Mouse (Mus musculus) hindbrain, postnatal 0 days (tissue): ENCODE measurements at regions not wholly inside any gene's neighbourhood (a gene's known extent, or its start where the extent isn't known, plus 50 kb on each side); places are given as distances from the start of the nearest gene placed in this dataset.

Source experiments
- ATAC-seq: fragments of 200-750 bp; cut with Nextera tagmentation; 2 replicates; pipeline ENCODE4 v1.8.0; 2017; ENCODE audit warnings: mild to moderate bottlenecking, moderate TSS enrichment, moderate library complexity
- DNase-seq: peaks from one replicate; pipeline ENCODE4 v3.0.0-alpha.2; 2015; ENCODE audit warnings: low spot score
- H3K27ac ChIP-seq: fragments of 300-500 bp; sonication (generic); 2 replicates; pipeline ENCODE4 v1.5.1; 2014; ENCODE audit warnings: mild to moderate bottlenecking
- H3K27me3 ChIP-seq: fragments of 300-500 bp; sonication (generic); 2 replicates; pipeline ENCODE4 v1.6.1; 2014; ENCODE audit warnings: low read length, mixed read lengths; ENCODE audit not compliant: insufficient read depth
- H3K36me3 ChIP-seq: fragments of 300-500 bp; sonication (generic); 2 replicates; pipeline ENCODE4 v1.6.1; 2014; ENCODE audit warnings: low read length, mixed read lengths; ENCODE audit not compliant: insufficient read depth
- H3K4me1 ChIP-seq: fragments of 300-500 bp; sonication (generic); 2 replicates; pipeline ENCODE4 v1.6.1; 2014; ENCODE audit warnings: antibody characterized with exemption, low read length, mixed read lengths; ENCODE audit not compliant: insufficient read depth
- H3K4me2 ChIP-seq: fragments of 300-500 bp; sonication (generic); 2 replicates; pipeline ENCODE4 v1.6.1; 2014; ENCODE audit warnings: low read depth, mild to moderate bottlenecking, low read length, moderate library complexity, mixed read lengths
- H3K4me3 ChIP-seq: fragments of 300-500 bp; sonication (generic); 2 replicates; pipeline ENCODE4 v1.5.1; 2014; ENCODE audit warnings: low read length
- H3K9ac ChIP-seq: fragments of 300-500 bp; sonication (generic); replicated peaks from 2 replicates; pipeline ENCODE4 v1.6.1; 2014; ENCODE audit warnings: mild to moderate bottlenecking, low read length, moderate library complexity, mixed read lengths
- H3K9me3 ChIP-seq: fragments of 300-500 bp; sonication (generic); 2 replicates; pipeline ENCODE4 v1.6.1; 2016; ENCODE audit warnings: low read length, mixed read lengths
- CTCF ChIP-seq: IDR thresholded peaks from 2 replicates; pipeline ENCODE4 v1.5.1; 2016; ENCODE audit warnings: antibody characterized with exemption, control low read depth, low read depth
- WGBS: fragments of 180-500 bp; shearing (Covaris S2); extraction: QIAGEN DNeasy Blood & Tissue Kit; methylation state at CpG from one replicate; pipeline ENCODE4 v1.1.7; 2014; 5-methylcytosine and 5-hydroxymethylcytosine counted together

- H3K9me3 ChIP-seq, result no peaks in the 10 kb centered on the region; the same call in 1 of the 2 replicates
- ATAC-seq, result no peak
- H3K9ac ChIP-seq, result no peak overlapping the region
- no peak overlapping the region for H3K27ac ChIP-seq
- 86% methylated on average over 5 of the region's 5 CpGs for WGBS
- no peak overlapping the region for H3K4me3 ChIP-seq
- no peaks in the 10 kb centered on the region for H3K4me1 ChIP-seq
- no peaks in the 10 kb centered on the region for H3K36me3 ChIP-seq
- no peak for TF ChIP-seq CTCF
- H3K27me3 ChIP-seq, result no peaks in the 10 kb centered on the region
- DNase-seq, result no peak
- H3K4me2 ChIP-seq, result no peak overlapping the region
Observed at GRCm38 (mm10) chr13:29063924-29064323, 110.4 kb upstream of the Sox4 start.

- no peaks in the 10 kb centered on the region for H3K4me1 ChIP-seq
- H3K27ac ChIP-seq, result no peak overlapping the region
- TF ChIP-seq CTCF, result no peak
- H3K4me2 ChIP-seq, result no peak overlapping the region
- no peaks in the 10 kb centered on the region for H3K36me3 ChIP-seq
- no peaks in the 10 kb centered on the region for H3K27me3 ChIP-seq
- peak; percentile 10 for DNase-seq
- no peak for ATAC-seq
- no peaks in the 10 kb centered on the region; the same call in 1 of the 2 replicates for H3K9me3 ChIP-seq
- no peak overlapping the region for H3K9ac ChIP-seq
- no peak overlapping the region for H3K4me3 ChIP-seq
- 47% methylated on average over 5 of the region's 5 CpGs for WGBS
Observed at GRCm38 (mm10) chr13:29058685-29059084, 105.2 kb upstream of the Sox4 start.

DNA sequence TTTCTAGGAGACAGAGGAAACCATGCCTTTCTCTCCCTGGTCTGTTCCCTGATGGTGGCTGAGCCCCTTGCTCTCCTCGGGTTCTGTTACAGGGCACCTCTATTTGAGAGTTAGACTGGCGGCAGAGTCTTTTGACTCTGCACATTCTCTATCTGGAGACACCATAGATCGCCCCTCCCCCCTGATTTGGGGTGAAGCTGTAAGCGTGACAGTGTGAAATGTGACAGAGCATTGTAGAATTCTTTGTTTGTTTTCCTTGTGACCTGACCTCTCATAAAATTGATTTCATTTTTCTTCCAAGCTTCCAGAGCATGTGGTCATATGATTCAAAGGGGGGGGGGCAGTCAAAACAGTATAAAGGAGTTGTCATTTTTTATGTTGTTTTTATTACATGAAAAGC, 96.2 kb upstream of the Sox4 start:
- no peaks in the 10 kb centered on the region for H3K9me3 ChIP-seq
- H3K27me3 ChIP-seq, result no peaks in the 10 kb centered on the region
- H3K9ac ChIP-seq, result no peak overlapping the region
- ATAC-seq (no peak), DNase-seq (no peak)
- H3K4me2 ChIP-seq, result no peak overlapping the region
- WGBS, result 41% methylated on average over 4 of the region's 4 CpGs
- H3K36me3 ChIP-seq, result no peaks in the 10 kb centered on the region
- no peaks in the 10 kb centered on the region for H3K4me1 ChIP-seq
- H3K4me3 ChIP-seq, result no peak overlapping the region
- TF ChIP-seq CTCF, result no peak
- no peak overlapping the region for H3K27ac ChIP-seq

- no peak overlapping the region for H3K4me2 ChIP-seq
- no peaks in the 10 kb centered on the region for H3K4me1 ChIP-seq
- no peak for DNase-seq
- no peak overlapping the region for H3K27ac ChIP-seq
- no peaks in the 10 kb centered on the region for H3K36me3 ChIP-seq
- TF ChIP-seq CTCF, result no peak
- H3K9me3 ChIP-seq, result no peaks in the 10 kb centered on the region
- H3K4me3 ChIP-seq, result no peak overlapping the region
- ATAC-seq, result no peak
- WGBS, result 54% methylated on average over 7 of the region's 7 CpGs
- no peak overlapping the region for H3K9ac ChIP-seq
- no peaks in the 10 kb centered on the region for H3K27me3 ChIP-seq
Observed at GRCm38 (mm10) chr13:29048990-29049576, 95.6 kb upstream of the Sox4 start.

GRCm38 (mm10) chr13:29044655-29045054, 91.1 kb upstream of the Sox4 start:
- Histone ChIP-seq H3K4me3 (no peak overlapping the region), H3K4me1 (no peaks in the 10 kb centered on the region), H3K27me3 (no peaks in the 10 kb centered on the region), H3K9ac (no peak overlapping the region), H3K4me2 (no peak overlapping the region), H3K27ac (no peak overlapping the region), H3K9me3 (no peaks in the 10 kb centered on the region), H3K36me3 (no peaks in the 10 kb centered on the region)
- ATAC-seq, result no peak
- DNase-seq, result no peak
- TF ChIP-seq CTCF, result no peak
- 68% methylated on average over 4 of the region's 4 CpGs for WGBS

GRCm38 (mm10) chr13:29040331-29040730, 86.8 kb upstream of the Sox4 start:
- DNase-seq (no peak), ATAC-seq (no peak)
- no peaks in the 10 kb centered on the region for H3K27me3 ChIP-seq
- TF ChIP-seq CTCF, result no peak
- no peaks in the 10 kb centered on the region for H3K9me3 ChIP-seq
- WGBS, result 87% methylated on average over 5 of the region's 5 CpGs
- no peaks in the 10 kb centered on the region for H3K36me3 ChIP-seq
- no peak overlapping the region for H3K4me3 ChIP-seq
- no peaks in the 10 kb centered on the region for H3K4me1 ChIP-seq
- no peak overlapping the region for H3K4me2 ChIP-seq
- H3K9ac ChIP-seq, result no peak overlapping the region
- no peak overlapping the region for H3K27ac ChIP-seq

DNA sequence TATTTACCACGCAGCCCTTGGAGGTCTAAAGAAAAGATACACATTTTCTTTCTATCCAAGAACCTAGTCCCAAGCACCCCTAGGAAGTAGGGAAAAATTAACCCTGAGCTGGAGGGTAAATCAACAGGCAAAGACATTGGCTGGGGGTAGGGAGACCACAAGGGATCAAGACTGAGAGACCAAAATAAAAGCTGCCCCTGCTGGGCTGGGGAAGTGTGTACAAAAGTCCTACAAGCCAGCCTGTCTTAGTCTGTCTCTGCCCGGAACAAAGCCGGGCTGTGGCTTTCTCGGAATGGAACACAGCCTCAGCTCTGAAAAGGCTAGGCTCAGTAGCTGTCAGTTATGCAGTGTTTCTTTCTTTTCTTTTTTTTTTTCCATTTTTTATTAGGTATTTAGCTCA, 81.4 kb upstream of the Sox4 start:
- Histone ChIP-seq H3K36me3 (no peaks in the 10 kb centered on the region), H3K9me3 (no peaks in the 10 kb centered on the region), H3K27me3 (no peaks in the 10 kb centered on the region), H3K4me1 (no peaks in the 10 kb centered on the region), H3K4me2 (no peak overlapping the region), H3K27ac (no peak overlapping the region), H3K4me3 (no peak overlapping the region), H3K9ac (no peak overlapping the region)
- ATAC-seq, result peak; percentile 49; the same call in 1 of the 2 replicates
- WGBS, result 34% methylated on average over 4 of the region's 4 CpGs
- DNase-seq, result no peak
- TF ChIP-seq CTCF, result no peak
